Mouse (Mus musculus): Measurements from ENCODE around the gene Acaa1b.

GRCm38 (mm10) chr9:119206666-119207065, 49.8 kb upstream of the Acaa1b start:
- no peak for TF ChIP-seq CTCF (IDR thresholded peaks at IDR 0.05; ENCODE audit: extremely low read depth, insufficient read depth, low read length)
- TF ChIP-seq POLR2A (IDR thresholded peaks at IDR 0.05; ENCODE audit: extremely low read depth, insufficient read depth, low read length): no peak
